Mouse (Mus musculus): ENCODE data around the gene Tmem95.
A peak's percentile ranks its signal among the peaks of the same experiment; 100 is the strongest.
"Not testable (repeated sequence)": the region's sequence is repeated elsewhere in the genome, so short reads cannot be mapped to it uniquely, and the experiment has no call there.

Tmem95 gene

DNA sequence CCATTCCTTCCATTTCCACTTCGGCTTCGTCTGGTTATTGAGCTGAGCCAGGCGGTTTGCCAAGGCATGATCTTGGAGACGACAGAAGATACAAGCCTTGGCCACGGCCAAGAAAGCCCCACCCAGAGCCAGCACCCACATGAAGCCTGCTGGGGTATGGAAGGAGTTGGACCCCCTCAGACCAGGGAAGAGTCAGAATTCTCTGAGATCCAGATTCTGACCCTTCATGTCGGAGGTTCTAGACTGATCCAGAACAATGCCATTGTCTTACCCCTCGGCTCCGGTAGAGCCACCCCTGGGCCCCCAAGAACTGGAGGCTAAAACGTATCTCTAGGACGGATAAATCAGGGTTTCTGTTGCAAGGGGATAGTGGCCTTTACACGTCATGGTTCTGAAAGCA, at the start of gene Tmem95:
TSS of gene Tmem95 (minus strand) at position 141 of the 400 bp plus-strand sequence.
- DNase-seq (ENCODE audit: low spot score): no peak

DNA sequence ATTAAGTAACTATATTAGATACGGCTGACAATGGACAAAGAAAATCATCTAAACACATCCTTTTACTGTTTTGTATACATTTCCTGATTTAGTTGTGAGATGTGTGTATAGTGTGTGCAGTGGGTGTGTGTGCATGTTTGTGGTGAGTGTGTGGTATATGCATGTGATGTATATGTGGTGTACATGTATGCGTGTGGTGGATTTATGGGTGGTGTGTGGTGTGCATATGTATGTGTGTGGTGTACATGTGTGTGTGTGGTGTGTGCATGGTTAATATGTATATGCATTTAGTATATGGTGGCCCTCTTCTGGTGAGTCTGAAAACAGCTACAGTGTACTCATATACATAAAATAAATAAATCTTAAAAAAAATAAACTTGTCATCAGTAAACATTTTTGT, 49.7 kb upstream of the Tmem95 start:
- DNase-seq (ENCODE audit: low spot score): no peak

GRCm38 (mm10) chr11:69922796-69923195, 45.0 kb upstream of the Tmem95 start:
- DNase-seq (ENCODE audit: low spot score): no peak

DNA sequence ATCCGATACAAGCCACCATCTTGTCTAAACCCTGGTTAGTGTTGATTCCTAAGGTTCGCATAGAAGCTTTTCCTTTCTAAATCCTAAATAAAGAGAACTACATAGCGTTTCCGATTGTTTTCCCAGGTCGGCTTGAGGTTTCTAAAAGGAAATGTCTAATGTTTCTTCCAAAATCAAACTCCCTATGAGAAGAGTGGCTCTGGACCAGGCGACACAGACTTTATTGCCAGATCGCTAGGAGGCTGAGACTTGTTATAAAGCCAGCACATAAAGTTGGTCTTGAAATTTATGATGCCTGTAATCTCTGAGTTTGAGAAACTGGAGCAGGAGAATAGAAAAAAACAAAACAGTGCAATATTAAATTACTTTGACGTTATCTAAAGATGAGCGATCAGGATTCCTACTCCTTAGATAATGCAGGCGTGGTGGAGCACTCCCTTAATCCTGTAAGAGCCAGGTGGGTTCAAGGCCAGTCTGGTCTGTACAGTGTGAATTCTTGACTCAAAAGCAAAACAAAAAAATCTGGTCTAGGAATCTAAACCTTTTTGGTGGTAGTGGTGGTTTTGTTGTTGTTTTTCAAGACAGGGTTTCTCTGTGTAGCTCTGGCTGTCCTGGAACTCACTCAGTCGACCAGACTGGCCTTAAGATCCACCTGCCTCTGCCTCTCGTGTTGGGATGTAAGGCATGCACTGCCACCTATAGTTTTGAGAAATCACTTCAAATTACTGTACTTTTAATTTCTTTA, 44.4 kb upstream of the Tmem95 start:
- no peak for DNase-seq (ENCODE audit: low spot score)

DNA sequence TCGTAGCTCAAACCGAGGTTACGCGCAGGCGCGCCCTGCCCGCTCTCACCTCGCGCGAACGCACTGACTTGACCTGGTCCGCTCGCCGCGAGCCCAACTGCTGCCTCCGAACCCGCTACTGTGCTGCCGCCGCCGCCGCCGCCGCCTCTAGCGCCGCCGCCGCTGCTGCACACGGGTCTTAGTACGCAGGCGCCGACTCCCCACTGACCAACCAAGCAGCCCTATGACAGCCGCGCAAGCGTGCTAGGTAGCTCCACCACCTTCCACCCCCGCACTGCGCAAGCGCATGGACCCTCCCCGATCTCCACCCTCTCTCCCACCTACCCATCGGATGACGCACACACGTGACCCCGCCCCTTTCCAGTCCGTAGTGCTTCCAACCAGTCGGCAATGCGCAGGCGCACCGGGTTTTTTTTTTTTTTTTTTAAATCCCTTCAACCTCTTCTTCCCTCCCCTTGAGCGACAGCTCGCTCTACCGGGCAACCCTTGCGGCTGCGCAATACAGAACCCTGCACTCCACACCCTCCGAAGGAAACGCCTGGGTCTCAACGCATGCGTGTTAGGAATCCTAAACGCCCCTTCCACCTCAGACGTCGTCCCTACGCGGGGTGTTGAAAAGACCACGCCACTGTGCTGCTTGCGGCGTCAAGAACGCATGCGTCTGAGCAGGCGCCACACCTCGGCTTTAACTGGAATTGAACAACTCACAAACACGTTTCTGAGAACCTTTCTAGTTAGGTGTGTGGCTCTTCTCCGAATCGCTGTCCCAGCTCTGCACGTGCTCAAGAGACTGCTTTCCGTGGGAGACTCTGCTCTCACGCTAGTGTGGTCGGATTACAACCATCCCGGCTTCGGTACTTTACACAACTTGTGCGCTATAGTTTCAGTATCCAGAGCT, 43.5 kb upstream of the Tmem95 start, which contains the start of gene Eif5a:
TSS of gene Eif5a (minus strand) at position 845 of the 898 bp plus-strand sequence.
- peak; percentile 99 for DNase-seq (ENCODE audit: low spot score)

DNA sequence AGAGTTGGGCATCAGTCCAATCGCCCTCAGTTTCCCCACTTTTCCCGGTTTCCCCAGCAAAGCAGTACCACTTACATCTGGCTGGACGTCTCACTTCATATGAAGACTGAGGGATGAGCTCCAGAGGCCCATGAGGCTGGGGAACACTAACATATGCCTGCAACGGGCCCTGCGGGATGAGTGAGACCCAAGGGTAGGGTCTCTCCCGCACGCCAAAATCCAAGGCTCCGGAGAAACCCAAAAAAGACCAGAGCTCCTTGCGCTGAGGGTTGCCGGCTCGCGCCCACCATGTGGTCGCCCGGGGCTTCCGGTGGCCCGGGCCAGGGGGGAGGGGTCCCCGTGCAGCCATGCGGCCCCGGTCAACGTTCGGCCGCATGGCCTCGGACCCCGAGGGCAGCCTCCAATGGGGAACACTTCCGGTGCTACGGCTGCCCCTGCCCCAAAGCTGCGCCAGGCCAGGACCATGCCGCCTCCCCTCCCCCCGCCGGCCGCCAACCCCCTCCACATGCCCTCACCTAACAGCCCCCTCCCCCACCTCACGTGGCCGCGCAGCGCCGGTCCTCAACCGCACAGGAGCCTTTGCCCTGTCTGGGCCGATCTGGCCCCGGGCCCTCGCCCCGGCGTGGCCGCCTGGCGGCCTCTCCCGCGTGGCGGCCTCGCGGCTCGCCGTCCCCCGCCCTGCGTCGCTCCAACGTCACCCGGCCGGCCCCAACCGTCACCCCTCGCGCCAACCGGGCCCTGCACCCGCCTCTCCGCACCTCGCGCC, 42.6 kb upstream of the Tmem95 start:
- peak; percentile 46 for DNase-seq (ENCODE audit: low spot score)

- peak; percentile 84 for DNase-seq (ENCODE audit: low spot score)
Measured at GRCm38 (mm10) chr11:69919661-69920265, 41.9 kb upstream of the Tmem95 start.

- no peak for DNase-seq (ENCODE audit: low spot score)
Measured at GRCm38 (mm10) chr11:69919053-69919452, 41.2 kb upstream of the Tmem95 start.

DNA sequence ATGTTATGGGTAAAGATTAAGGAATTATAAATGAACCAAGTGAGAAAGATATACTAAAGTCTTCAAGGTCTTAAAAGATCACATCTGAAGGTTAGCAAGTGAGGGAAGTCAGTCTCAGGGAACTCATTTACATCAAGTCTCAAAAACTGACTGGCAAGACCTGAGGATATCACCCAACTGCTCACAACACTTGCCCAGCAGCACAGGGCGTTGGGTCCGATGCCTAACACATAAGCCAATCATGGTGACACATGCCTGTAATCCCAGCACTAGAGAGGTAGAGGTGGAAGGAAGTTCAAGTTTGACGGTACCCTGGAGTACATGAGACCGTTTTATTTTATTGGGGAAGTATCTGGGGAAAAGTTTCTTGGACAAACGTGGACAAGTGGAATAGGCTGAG, 40.3 kb upstream of the Tmem95 start:
- no peak for DNase-seq (ENCODE audit: low spot score)

DNA sequence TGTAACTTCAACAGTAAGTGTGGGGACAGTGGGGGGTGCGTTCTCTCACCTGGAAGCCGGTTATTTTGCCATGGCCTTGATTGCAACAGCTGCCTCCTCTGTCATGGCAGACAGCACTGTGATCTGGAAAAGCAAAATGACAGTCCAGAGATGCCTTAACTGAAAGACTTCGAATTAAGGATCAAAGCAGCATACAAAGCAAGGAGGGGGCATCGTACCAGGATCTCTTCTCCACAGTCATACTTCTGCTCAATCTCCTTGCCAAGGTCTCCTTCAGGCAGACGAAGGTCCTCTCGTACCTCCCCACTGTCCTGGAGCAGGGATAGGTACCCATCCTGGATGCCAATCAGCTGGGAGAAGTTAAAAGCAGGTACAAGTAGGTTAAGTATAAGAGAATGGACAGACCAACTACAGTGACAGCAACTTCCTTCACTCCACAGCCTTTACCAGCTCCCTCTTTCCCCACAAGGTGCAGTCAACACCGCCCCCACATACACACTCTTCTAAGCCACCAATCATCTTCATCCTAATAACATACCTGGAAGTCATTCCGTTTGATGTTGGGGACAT, 39.6 kb upstream of the Tmem95 start:
- DNase-seq (ENCODE audit: low spot score): no peak

GRCm38 (mm10) chr11:69916652-69917378, 39.0 kb upstream of the Tmem95 start:
- not testable (repeated sequence) for DNase-seq (ENCODE audit: low spot score)

- no peak for DNase-seq (ENCODE audit: low spot score)
Measured at GRCm38 (mm10) chr11:69915667-69916627, 38.1 kb upstream of the Tmem95 start.

DNA sequence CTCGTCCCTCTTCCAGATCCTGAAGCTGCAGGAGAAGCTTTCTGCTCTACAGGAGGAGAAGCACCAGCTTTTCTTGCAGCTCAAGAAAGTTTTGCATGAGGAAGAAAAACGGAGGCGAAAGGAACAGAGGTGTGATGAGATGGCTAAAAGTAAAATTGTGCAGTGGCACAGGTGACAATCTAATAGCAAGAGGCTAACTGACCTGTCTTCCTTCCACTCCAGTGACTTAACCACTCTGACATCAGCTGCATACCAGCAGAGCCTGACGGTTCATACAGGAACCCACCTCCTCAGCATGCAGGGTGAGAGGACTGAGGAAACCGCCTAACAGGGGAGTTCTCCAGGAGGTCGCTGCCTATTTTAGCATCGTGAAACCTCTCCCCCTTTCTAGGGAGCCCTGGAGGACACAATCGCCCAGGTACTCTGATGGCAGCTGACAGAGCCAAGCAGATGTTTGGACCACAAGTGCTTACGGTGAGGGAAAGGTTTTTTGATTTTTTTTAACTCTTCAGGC, 37.2 kb upstream of the Tmem95 start:
- no peak for DNase-seq (ENCODE audit: low spot score)

- no peak for DNase-seq (ENCODE audit: low spot score)
Measured at GRCm38 (mm10) chr11:69914372-69914764, 36.5 kb upstream of the Tmem95 start.

GRCm38 (mm10) chr11:69913554-69914371, 35.9 kb upstream of the Tmem95 start, which contains the start of gene Gps2:
Gene Gps2 (plus strand): TSS chr11:69913888.
- DNase-seq (ENCODE audit: low spot score): peak; percentile 93

DNA sequence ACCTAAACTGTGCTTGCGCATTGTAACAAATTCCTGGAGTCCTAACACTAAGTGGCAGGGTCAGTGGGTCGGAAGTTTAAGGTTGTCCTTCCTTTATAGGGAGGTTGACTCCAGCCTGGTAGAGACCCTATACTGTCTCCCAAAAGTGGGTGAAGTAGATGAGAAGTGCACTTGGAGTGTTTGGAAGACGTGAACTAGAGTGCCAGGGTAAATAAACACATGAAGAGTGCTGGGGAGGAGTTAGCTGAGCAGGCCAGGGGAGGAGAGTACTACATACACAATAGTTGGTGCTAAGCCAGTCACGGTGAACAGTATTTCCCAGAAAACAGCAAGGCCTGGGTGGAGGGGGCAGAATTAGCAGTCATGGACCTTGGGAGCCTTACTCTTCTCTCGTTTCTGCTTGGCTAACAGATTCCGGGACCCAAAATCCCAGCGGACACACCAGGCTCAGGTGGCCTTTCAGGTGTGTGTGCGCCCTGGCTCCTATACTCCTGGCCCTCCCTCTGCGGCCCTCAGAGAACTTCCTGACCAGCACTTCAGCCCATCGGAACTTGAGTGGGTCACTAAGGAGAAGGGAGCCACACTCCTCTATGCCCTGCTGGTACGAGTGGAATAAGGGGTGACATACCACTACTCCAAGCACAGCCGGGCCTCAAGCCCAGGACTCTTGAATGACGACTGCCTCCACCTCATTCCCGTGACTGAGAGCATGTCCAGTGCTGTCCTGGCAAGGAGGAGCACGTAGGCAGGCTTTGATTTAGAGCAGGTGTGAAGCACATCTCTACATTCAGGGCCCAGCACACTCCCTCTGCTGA, 35.1 kb upstream of the Tmem95 start:
- DNase-seq (ENCODE audit: low spot score): no peak

DNA sequence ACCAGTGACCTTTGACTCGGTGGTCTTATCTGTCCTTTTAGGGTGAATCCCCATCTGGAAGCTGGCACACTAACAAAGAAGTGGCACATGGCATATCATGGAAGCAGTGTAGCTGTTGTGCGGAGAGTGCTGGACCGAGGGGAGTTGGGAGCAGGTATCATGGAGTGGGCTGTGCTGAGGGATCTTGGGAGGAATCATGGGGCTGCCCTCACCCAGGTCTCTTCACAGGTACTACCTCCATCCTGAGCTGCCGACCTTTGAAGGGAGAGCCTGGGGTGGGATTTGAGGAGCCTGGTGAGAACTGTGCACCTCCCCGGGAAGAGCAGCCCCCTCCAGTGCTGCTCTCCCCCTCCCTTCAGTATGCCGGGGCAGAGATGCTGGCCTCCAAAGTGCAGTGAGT, 33.9 kb upstream of the Tmem95 start:
- no peak for DNase-seq (ENCODE audit: low spot score)

Measured in MN1 (cell line).